Mouse (Mus musculus) lung, postnatal 10 days (tissue): Measurements from ENCODE around the gene Parp3.
"Not testable (repeated sequence)": the region's sequence is repeated elsewhere in the genome, so short reads cannot be mapped to it uniquely, and the experiment has no call there.

Experiments used
- DNase-seq: peaks from one replicate; pipeline ENCODE4 v3.0.0; 2021

Parp3 gene

DNA sequence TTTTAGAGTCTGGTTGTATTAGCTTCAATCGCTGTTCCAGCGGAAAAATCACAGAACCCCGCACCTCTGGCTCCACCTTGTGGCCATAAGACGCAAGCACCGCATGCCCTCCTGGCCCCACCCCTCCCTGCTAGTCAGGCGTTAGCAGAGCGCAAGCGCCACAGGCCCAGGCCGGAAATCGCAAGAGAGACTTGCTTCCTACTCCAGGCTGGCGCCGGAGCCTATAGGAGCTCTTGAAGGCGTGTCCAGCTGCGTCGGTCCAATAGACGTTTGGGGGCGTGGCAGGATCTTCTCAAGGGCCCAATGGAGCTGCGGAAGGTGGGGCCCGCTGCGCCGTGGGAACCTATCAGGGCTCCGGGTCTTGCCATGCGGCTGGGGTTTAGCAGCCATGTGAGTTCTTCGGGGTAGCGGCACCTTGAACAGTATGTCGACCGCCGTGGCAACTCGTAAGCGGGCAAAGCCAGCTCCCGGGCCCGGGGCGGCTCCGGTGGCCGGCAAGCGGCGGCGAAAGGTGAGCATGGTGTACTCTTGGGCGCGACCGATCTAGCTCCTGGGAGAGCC lies at the start of gene Parp3:
TSS of gene Parp3 (minus strand) at position 26 of the 561 bp plus-strand sequence.
- peak; percentile 99 for DNase-seq

DNA sequence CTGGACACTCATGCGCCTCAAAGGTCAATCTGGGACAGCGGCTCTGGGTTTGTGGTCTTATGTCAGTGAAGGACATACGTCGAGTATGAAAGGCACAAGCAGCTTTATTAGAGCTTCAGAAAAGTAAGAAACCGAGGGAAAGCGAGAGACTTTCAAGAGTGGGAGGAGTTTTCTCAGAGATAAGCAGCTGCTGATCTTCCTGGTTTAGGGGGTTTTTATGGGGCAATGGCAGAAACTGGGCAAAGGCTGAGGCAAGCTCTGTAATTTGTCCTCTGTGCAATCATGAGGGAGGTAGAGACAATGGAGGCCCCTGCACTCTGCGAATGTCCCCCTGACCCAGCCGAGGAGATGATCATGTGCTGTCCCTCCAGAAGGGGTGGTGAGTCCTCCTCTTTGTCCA lies 43.2 kb upstream of the Parp3 start:
- DNase-seq = no peak

DNA sequence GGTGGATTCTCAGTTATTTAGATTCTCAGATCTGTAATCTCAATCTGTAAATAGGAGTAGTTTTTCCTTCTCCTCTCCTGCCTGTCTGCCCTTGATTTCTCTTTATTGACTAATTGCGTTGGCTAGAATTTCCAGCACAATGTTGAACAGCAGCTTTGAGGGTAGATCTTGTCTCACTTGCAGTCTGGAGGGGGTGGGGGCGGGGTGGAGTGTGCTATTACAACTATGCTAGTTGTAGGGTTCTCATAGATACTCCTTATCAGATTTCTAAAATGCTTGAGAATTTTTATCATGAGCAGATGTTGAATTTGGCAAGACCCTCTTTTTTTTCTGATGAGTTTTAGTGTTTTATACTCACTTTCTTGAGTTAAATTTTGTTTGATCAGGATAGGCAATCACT lies 42.7 kb upstream of the Parp3 start:
- DNase-seq = no peak

DNA sequence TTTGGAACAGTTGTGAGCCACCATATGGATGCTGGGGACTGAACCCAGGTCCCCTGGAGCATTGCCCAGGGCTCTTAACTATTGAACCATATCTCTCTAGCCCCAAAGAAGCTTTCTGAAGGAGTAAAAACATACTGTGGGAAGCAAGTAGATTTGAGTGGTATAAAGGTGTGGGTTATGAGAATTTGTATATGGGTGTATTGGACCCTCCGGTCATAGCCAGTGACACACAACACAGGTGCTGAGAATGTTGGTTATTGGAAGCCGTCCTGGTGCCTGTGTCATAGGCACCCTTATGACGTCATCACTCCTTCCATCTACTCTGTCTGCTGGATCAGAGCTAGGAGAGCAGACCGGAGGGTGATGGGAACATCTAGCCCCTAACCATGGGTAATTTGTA lies 37.5 kb upstream of the Parp3 start, which contains the start of gene Iqcf5:
TSS of gene Iqcf5 (plus strand) at position 301 of the 400 bp plus-strand sequence.
- no peak for DNase-seq

DNA sequence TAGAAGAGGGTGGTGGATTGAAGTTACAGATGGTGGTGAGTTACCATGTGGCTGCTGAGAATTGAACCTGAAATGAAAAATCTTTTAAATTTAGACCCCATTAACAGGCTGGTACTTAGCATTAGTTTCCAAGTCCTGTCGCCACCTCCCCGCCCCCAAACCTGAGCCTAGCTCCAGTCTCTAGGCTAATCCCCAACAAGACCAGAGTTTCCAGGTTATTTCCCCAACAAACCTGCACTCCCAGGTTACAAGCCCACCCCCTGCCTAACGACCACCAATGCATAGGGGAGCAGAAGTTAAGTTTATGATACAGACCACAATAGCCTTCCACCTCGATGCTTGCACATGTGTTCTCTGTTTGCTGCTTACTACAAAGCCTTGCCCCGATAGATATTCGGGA lies 36.8 kb upstream of the Parp3 start:
- DNase-seq = no peak

DNA sequence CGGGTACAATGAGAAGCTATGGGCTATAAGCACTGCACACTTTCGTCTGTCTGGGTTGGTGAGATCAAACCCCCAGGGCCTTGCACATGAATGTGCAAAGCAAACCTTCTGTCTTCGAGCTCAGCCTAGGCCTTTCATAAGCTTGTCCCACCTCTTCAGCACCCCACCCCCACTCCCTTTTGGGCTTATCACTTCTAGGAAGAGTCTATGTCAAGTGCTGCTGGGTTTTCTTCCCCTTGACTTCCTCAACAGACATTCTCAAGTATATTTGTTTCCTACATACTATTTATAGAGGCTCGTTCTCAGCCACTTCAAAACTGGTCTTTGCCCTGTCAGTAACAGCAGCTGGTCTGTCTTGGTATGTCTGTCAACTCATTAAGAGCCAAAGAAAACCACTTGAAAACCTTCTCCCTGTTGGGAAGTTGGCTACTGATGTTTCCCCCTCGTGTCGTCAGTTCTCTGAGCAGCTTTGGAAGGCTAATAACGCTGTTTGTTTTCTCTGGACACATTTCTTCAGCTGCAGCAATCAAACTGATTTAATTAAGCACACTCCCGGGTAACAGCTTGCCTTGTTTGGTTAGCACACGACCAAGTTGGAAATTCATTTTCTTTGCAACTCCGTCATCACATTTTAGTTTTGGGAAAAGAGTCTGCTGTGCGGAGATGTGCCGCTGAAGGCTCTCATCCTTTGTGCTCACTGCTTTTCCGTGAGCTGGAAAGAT lies 36.1 kb upstream of the Parp3 start:
- DNase-seq = peak; percentile 64

DNA sequence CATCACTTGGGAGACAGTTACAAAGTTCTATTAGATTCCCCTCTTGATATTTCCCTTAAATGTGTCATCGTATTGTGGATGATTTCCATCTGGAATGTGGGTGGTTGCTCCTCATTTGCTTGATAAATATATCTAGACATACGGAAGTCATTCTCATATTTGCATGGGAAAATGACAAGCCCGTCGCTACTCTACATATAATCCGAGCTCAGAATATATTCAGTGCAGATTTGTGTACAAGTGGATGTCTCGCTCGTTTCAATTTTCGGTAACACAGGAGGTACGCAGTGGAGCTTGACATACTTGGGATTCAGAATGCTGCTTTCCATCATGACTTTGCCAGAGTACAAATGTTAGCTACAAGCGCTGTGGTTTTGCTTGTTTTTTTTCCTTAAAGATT lies 32.6 kb upstream of the Parp3 start:
- no peak for DNase-seq

DNA sequence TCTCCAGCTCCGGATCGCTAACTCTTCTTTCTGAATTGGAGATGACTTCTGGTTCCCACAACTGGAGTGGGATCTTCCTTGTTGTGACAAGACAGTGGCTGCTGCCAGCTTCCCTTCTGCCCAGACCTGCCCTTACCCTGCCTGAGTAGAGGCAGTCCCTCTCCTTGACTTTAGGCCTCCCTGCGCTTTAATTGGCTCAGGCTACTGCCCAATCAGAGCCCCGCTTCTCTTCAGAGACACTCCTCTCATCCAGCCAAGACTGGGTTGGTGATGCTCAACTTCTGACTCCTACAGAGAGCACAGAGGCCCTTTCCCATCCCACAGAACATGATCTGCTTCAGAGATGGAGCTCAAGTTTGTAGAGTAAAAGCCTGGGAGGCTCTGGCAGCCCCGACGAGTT lies 27.5 kb upstream of the Parp3 start:
- DNase-seq = no peak

DNA sequence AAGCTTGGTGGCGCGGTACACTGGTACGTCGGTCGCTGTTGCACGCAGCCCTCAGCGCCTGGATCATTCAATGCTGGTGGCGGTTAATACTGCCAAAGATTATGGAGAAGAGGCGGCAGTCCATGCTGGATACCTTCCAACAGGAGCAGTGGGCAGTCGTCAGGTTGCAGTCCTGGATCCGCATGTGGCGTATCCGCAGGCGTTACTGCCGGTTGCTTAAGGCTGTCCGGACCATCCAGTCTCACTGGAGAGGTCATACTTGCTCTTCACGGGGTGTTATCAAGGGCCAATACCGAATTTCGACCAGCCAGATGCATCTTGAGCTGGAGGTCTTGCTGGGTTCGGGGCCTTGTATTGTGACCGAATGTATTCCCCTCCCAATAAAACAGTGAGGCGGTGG lies 25.1 kb upstream of the Parp3 start:
- no peak for DNase-seq

DNA sequence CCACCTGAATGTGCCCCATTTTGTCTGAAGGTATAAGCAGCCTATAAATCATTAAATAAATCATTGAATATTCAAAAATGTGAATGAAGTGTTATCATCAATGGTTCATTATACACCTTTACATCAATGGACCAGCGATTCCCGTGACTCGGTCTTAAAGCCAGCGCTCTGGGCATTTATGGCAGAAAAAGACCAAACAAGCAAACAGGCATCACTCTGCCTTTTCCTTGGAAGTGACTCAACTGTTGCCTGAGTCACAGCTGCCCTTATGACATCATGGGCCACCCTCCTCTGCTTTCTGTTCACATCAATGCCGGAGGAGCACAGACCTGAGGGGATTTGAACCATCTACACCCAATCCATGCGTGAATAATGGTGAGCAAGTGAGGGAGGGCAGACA lies 22.9 kb upstream of the Parp3 start, which contains the start of gene Iqcf1:
TSS of gene Iqcf1 (plus strand) at position 301 of the 400 bp plus-strand sequence.
- DNase-seq = no peak

DNA sequence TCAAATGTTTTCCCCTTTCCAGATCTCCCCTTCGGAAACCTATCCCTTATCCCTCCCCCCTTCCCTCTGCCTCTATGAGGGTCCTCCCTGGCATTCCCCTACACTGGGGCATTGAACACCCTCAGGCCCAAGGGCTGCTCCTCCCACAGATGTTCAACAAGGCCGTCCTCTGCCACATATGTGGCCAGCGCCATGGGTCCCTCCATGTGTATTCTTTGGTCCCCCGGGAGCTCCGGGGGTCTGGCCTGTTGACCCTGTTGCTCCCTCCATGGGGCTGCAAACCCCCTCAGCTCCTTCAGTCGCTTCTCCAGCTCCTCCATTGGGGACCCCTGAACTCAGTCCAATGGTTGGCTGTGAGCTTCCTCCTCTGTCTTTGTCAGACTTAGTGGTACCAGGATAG lies 10.9 kb upstream of the Parp3 start:
- DNase-seq = not testable (repeated sequence)

DNA sequence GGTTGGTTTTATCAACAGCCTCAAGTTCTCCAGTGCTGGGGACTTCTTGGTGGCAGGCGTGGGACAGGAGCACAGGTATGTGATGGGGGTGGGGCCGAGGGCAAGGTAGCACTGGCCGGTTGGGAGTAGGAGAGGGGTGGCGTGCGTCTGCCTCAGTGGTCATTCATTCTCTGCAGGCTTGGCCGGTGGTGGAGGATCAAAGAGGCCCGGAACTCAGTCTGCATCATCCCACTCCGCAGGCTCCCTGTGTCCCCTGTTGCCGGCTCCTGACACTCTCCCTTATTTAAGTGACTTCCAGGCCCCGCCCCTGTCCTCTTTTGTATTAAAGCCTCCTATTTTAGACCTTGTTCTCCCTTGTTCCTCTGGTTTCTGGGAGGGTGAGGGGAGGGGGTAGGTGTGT lies 8.3 kb upstream of the Parp3 start:
- DNase-seq = no peak

DNA sequence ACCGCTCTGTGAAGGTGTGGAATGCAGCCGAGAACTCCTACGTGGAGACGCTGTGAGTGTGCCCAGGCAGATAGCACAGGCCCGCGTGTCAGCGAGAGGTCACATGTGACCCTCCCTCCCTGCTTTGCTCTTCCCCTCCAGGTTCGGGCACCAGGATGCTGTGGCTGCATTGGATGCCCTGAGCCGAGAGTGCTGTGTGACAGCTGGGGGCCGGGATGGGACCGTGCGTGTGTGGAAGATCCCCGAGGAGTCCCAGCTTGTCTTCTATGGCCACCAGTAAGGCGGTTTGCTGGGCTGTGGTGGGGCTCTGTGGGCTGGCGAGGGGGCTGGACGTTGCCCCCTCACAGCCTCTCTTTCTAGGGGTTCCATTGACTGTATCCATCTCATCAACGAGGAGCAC lies 6.9 kb upstream of the Parp3 start:
- DNase-seq = no peak

DNA sequence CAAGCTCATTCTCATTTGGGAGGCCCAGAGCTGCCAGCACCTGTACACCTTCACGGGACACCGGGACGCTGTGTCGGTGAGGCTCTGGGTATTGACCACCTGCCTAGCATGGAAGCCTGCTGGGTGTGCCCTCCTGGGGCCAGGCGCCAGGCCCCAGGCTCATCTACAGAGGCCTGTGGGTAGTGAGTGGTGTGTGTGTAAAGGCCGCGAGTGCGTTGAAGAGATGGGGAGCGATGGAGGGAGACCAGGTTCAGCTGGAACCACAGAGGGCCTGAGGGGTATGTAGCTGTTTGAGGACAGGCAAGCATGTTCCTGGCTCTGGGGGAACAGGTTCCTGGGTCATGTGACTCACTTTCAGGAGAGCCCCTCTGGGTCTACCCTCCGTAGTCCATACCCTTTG lies 6.4 kb upstream of the Parp3 start:
- DNase-seq = no peak

DNA sequence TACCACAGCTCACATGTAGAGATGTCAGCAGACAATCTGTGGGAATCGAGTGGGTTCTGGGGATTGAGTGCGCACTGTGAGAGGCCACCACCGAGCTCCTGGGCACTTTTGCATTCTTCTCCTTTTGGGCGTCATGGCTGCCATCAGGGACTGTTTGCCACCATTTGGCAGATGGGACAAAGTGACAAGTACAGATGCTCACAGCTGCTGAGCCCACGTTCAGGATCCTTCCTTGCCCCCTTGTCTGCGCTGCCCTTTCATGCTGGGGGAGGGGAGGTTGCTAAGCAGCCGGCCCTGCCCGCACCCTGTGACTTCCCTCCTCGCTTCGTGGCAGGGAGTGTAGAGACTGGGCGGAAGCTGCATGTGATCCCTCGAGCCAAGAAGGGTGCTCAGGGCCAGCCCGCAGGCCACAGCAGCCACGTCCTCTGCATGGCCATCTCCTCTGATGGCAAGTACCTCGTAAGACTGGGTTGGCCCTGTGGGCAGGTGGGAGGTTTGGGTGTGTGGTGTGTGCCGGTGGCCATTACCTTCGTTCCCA lies 5.9 kb upstream of the Parp3 start:
- no peak for DNase-seq

DNA sequence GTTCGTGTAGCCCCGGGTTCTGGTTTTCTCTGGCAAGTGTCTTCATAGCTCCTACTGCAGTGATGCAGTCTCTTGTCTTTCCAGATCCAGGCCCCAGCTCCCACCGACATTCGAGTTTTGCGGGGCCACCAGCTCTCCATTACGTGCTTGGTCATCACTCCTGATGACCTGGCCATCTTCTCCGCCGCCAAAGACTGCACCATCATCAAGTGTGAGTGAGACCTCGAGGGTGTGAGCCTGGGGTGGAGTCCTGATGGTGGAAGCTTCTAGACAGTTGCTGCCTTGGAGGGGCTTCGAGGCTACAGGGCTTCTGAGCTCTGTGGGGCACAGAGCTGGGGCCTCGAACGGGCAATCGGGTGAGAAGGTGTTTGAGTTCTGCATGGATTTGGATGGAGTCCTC lies 4.9 kb upstream of the Parp3 start:
- DNase-seq = no peak

DNA sequence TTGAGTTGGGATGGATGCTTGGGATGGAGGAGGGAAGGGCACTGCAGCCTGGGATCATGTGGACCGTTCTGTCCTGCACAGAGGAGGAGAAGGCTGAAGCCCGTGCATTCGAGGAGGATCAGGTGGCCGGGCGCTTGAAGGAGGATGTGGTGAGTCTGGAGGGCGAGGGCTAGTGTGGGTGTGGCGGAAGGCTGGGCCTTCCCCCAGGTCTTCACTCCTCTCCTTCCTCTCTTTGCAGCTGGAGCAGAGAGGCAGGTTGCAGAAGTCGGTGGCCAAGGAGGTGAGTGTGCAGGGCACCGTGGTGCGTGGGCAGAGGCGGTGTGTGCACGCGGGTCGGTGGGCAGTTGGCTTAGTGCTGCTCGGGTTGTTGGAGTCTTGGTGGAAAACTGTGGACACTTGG lies 4.3 kb upstream of the Parp3 start:
- DNase-seq = no peak

DNA sequence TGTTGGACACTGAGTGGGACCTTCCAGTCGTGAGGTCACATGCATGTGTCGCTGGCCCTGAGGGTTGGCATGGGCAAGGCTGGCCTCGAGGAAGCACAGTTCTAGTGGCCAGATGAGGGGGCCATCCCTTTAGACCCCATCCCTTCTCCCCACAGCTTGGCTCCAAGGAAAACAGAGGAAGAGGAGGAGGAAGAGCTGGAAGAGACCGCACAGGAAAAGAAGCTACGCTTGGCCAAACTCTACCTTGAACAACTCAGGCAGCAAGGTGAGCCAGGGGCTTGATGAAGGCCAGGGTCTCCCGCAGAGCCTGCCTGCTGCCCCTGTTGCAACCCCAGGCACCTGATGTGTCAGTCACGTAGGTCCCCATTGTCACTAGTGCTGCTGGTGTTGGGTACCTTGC lies 3.8 kb upstream of the Parp3 start:
- DNase-seq = no peak

DNA sequence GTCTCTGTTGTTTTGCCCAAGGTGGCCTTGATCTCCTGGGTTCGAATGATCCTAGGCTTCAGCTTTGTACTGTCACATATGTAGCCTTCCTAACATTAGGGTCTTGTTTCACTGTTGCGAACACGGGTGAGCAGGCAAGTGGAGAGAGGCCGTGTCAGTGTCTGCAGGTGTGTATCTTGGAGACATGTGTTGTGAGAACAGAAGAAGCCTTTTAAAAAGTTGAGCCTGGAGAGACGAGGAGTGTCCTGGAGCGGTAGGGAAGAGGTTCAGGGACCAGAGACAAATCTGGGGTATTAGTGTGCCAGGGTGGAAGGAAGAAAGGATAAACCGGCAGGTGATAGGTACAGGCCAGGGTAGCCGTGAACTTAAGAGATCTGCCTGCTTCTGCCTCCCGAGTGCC lies 1.4 kb upstream of the Parp3 start:
- DNase-seq = peak; percentile 1

DNA sequence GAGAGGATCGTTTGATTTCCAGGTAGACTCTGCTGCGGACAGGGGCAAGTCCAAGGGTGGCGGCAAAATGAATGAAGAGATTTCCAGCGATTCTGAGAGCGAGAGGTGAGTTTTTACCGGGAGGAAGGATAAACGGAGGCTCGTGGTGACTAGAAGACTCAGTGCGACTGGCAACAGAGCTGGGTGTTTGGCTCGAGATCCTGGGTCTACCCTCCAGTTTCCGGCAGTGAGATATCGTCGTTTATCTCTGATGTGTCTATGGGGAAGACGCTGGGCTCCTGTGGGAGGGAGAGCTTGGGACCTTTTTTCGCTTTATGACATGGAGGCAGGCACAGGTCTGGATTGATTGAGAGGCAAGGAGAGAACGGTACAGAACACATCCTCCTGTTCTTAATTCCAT lies 900 bp upstream of the Parp3 start:
- peak; percentile 3 for DNase-seq

DNA sequence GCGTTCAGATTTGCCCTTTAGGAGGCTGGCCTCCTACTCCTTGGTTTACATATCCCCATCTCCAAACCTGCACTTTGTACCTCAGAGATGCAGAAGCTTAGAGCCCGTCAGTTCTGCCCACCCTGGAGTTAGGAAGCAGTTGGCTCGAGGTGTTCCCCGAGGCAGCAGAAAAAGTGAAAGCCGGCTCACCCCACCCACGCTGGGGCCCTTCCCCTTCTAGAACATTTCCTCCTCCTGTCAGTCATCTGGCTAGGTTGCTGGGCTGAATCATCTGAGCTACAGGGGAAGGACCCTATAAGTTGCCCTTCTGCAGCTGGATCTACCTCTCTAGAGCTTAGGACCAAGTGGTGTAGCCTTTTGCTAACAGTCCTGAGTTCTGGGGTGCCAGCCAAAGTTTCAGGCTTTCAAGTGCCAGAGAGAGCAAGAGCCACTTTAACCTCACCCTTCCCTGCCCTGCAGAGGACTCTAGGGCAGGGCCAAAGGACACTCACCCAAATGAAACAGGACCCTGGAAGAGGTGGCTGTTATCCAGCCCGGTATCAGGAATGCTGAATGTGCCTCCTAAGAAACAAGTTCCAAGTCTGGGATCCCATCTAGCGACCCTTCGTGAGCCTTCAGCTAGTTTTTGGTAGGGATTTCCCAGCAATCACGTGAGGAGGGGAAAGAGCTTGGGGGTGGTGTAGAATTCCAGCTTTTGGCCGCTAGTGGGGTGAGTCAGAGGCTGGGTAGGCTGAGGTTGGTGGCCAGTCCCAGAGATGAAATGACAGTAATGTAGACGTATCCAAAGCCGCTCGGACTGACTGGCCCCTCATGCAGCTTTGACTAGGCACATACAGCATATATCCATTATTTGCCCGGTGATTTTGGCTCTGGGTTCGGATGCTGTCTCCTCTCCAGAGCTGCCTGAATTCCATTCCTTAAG lies 486 bp downstream of the Parp3 start:
- DNase-seq = peak; percentile 81

DNA sequence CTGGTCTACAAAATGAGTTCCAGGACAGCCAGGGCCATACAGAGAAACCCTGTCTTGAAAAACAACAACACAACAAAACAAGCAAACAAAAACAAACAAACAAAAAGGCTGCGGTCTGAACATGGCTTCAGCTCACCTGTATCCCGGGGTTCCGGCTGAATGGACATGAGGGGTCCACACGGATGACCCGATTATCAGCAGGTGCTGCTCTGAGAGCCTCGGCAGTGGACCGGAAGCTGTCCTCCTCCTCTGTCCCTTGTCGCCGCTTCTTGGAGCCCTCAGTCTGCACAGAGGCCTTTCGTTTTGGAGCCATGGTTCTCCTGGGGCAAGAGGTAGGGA lies 1.1 kb downstream of the Parp3 start, which contains the start of gene Rrp9:
TSS of gene Rrp9 (plus strand) at position 301 of the 339 bp plus-strand sequence.
- DNase-seq = peak; percentile 16

DNA sequence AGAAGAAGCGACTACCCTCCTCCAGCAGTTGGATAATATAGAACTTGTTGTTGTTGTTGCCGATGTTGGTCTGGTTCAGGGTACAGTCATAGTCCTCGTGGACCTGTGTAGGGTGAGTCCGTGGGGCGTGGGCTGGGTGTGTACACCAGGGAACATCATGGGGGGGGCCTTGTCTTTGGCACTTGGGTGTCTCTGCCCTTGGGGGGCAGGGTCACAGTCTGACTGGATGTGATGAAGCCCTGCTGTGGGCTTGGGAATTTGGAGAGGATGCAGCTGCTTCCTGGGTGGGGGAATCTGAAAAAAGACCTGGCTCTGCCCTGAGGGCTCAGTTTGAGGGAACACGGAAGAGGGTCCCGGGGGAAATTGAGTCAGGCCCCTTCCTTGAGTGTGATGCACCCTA lies 1.7 kb downstream of the Parp3 start:
- DNase-seq = peak; percentile 83

DNA sequence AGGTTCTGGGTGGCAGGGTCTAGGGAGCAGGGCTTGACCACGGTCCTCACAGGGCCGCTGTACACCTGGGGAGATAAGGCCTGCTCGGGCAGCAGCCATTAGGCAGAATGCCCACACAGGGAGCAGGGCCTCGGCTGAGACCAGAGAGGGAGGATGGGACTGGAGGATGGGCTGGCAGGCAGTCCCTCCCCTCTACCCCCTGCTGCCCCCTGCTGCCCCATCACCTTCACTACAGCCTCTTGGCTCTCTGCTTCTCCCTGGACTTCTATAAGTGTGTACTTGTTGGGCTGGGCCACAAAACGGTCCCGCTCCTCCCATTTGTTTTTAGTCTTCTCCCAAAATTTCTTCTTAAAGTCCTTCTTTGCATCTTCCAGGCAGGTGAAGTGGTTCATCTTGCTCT lies 2.3 kb downstream of the Parp3 start:
- peak; percentile 90 for DNase-seq
